Mouse (Mus musculus) adrenal gland, postnatal 36 days (tissue): ENCODE measurements around the gene Ash1l. TPM values are rescaled to one million over a fixed set of nuclear protein-coding genes. Genes with fewer than 3 reads are reported as not detected.

ENCODE experiments used
- DNase-seq, 2 experiments: peaks; one replicate each; pipeline ENCODE4 v3.0.0; 2021; ENCODE audit warnings: mixed read lengths in 1 of 2
- total RNA-seq, 2 experiments: library from RNA; stranded (reverse); gene quantifications; 2 replicates each; pipeline ENCODE4 v1.2.3; 2021

Gene Ash1l
- total RNA-seq, 2 experiments from 2014 or later: 49.3 to 52.2 TPM

- no peak for DNase-seq
Measured at GRCm38 (mm10) chr3:89091811-89092508, 141.5 kb downstream of the Ash1l start.

- DNase-seq: no peak
Measured at GRCm38 (mm10) chr3:89092509-89093090, 142.2 kb downstream of the Ash1l start.

GRCm38 (mm10) chr3:89093175-89093574, 142.8 kb downstream of the Ash1l start, which contains the start of gene Rusc1:
Gene Rusc1, minus strand, starts transcription at chr3:89093311.
- DNase-seq: peak; percentile 93 to 94

GRCm38 (mm10) chr3:89094021-89094420, 143.6 kb downstream of the Ash1l start:
- DNase-seq: no peak

- no peak for DNase-seq
Measured at GRCm38 (mm10) chr3:89100811-89101210, 150.4 kb downstream of the Ash1l start, which contains the start of gene Gm43738. Gene Gm43738, minus strand, starts transcription at chr3:89101099.

GRCm38 (mm10) chr3:89101459-89101811, 151.0 kb downstream of the Ash1l start:
- DNase-seq: no peak

GRCm38 (mm10) chr3:89101812-89102494, 151.5 kb downstream of the Ash1l start, which contains the start of gene Fdps:
Gene Fdps, minus strand, starts transcription at chr3:89101959.
- peak; percentile 96 for DNase-seq

GRCm38 (mm10) chr3:89102495-89103290, 152.3 kb downstream of the Ash1l start:
- no peak for DNase-seq

- no peak for DNase-seq
Measured at GRCm38 (mm10) chr3:89103291-89103595, 152.8 kb downstream of the Ash1l start.

GRCm38 (mm10) chr3:89106881-89107280, 156.5 kb downstream of the Ash1l start:
- no peak for DNase-seq

- DNase-seq: no peak
Measured at GRCm38 (mm10) chr3:89107545-89107944, 157.1 kb downstream of the Ash1l start.

GRCm38 (mm10) chr3:89108146-89108545, 157.7 kb downstream of the Ash1l start:
- DNase-seq: peak; percentile 40 to 42

GRCm38 (mm10) chr3:89113058-89113457, 162.6 kb downstream of the Ash1l start:
- DNase-seq: no peak

GRCm38 (mm10) chr3:89115522-89115921, 165.1 kb downstream of the Ash1l start:
- DNase-seq: peak in 1 of 2 experiments; percentile 49

- DNase-seq: peak; percentile 71 to 78
Measured at GRCm38 (mm10) chr3:89123313-89123712, 172.9 kb downstream of the Ash1l start.

- DNase-seq: peak; percentile 73 to 80
Measured at GRCm38 (mm10) chr3:89124241-89124640, 173.8 kb downstream of the Ash1l start.

GRCm38 (mm10) chr3:89125981-89126380, 175.6 kb downstream of the Ash1l start:
- peak; percentile 15 to 25 for DNase-seq

Other genes with a start within 250 kb of the Ash1l start
- 10 to 100 TPM; 49.9 to 58.4 TPM for gene Rit1, start 233.8 kb upstream of the Ash1l start, total RNA-seq
- 1 to 10 TPM; 6.0 to 9.4 TPM for gene Syt11, start 175.5 kb upstream of the Ash1l start, total RNA-seq
- gene Gon4l, start 115.4 kb upstream of the Ash1l start, total RNA-seq: 10 to 100 TPM; 27.2 to 30.1 TPM
- gene Msto1, start 36.6 kb upstream of the Ash1l start, total RNA-seq: 10 to 100 TPM; 19.0 to 24.1 TPM
- gene Dap3, start 559 bp downstream of the Ash1l start, total RNA-seq: 100 to 1,000 TPM; 128 to 140 TPM
- gene Rusc1, start 142.7 kb downstream of the Ash1l start, total RNA-seq: 10 to 100 TPM; 26.9 to 30.8 TPM
- gene Gm43738, start 150.5 kb downstream of the Ash1l start, total RNA-seq: under 1 TPM in 1 of 2 experiments, not detected in 1; 0.17 TPM
- gene Fdps, start 151.3 kb downstream of the Ash1l start, total RNA-seq: 100 to 1,000 TPM; 353 to 497 TPM
- gene Pklr, start 185.5 kb downstream of the Ash1l start, total RNA-seq: not detected
- gene Hcn3, start 209.6 kb downstream of the Ash1l start, total RNA-seq: 1 to 10 TPM; 1.9 to 9.7 TPM
- gene Clk2, start 214.2 kb downstream of the Ash1l start, total RNA-seq: 10 to 100 TPM; 55.2 to 55.7 TPM
- gene Scamp3, start 226.9 kb downstream of the Ash1l start, total RNA-seq: 10 to 100 TPM; 77.5 to 96.1 TPM
- gene Fam189b, start 232.5 kb downstream of the Ash1l start, total RNA-seq: 10 to 100 TPM; 13.5 to 17.1 TPM